Mouse (Mus musculus) left cerebral cortex, postnatal 14 days (tissue): ENCODE data around the gene Tmsb15b2. TPM values are rescaled to one million over a fixed set of nuclear protein-coding genes. Genes with fewer than 3 reads are reported as not detected.

Experiments
- total RNA-seq, 2 experiments: library from RNA; stranded (reverse); gene quantifications; 2 replicates each; pipeline ENCODE4 v1.2.3; 2021

The Tmsb15b2 gene
- total RNA-seq, 2 experiments from 2014 or later: 13.0 to 33.9 TPM

Other genes starting within 250 kb of the Tmsb15b2 start
- gene Morf4l2, start 231.8 kb downstream of the Tmsb15b2 start, total RNA-seq: 100 to 1,000 TPM; 363 to 377 TPM
- under 1 TPM in 1 of 2 experiments, not detected in 1; 0.27 TPM for gene Glra4, start 195.4 kb downstream of the Tmsb15b2 start, total RNA-seq
- 100 to 1,000 TPM; 421 to 726 TPM for gene Plp1, start 152.8 kb downstream of the Tmsb15b2 start, total RNA-seq
- 10 to 100 TPM; 14.9 to 19.7 TPM for gene Rab9b, start 106.7 kb downstream of the Tmsb15b2 start, total RNA-seq
- gene H2bfm, start 48.2 kb downstream of the Tmsb15b2 start, total RNA-seq: not detected
- gene Tmsb15l, start 1.4 kb upstream of the Tmsb15b2 start, total RNA-seq: 1 to 10 TPM; 3.6 to 4.3 TPM
- gene Tmsb15b1, start 1.4 kb upstream of the Tmsb15b2 start, total RNA-seq: 10 to 100 TPM in 1 of 2 experiments, 1 to 10 TPM in 1; 5.9 to 14.8 TPM
- gene Zcchc18, start 17.7 kb upstream of the Tmsb15b2 start, total RNA-seq: 100 to 1,000 TPM; 268 to 273 TPM
- gene Slc25a53, start 62.8 kb upstream of the Tmsb15b2 start, total RNA-seq: 10 to 100 TPM; 20.2 to 26.0 TPM
- gene Fam199x, start 74.1 kb upstream of the Tmsb15b2 start, total RNA-seq: 1 to 10 TPM; 8.1 to 9.3 TPM
- gene Esx1, start 146.6 kb upstream of the Tmsb15b2 start, total RNA-seq: not detected